Mouse (Mus musculus) Muller cell, postnatal 12 days (primary cell): ENCODE measurements around the gene Cabp2.
"Not testable (repeated sequence)": the region's sequence is repeated elsewhere in the genome, so short reads cannot be mapped to it uniquely, and the experiment has no call there.

Experiments
- DNase-seq: peaks from one replicate; pipeline ENCODE4 v3.0.0-alpha.2; 2015; ENCODE audit errors: inconsistent ontology term

Gene Cabp2

DNA sequence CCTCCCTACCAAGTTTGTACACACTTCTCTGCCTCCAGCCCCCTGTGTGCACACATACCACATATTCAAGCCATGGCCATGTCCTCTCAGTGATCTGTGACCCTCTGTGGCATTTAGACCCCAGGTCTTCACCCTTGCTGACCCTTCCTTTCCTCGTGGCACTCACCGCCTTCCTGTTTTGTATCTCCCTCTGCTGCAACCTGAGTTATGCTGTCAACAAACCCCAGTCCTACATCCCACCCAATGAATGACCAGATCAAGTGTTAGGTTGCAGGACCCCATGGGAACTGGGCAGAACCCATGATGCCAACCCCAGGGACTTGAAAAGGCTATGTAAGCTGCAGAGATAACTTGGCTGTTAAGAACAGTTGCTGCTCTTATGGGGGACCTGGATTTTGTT lies 20.7 kb downstream of the Cabp2 start:
- no peak for DNase-seq

DNA sequence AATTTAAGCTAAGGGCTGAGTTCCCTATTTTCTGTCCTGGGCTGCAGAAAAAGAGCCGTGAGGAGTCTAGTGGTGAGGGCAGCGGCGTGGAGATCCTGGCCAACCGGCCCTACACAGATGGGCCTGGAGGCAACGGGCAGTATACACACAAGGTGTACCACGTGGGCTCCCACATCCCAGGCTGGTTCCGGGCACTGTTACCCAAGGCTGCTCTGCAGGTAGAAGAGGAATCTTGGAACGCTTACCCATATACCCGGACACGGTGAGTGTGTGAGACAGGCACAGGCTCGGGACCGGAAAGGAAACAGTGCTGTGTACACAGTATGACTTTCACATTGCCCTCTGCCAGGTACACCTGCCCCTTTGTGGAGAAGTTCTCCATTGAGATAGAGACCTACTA lies 21.2 kb downstream of the Cabp2 start:
- DNase-seq: no peak

DNA sequence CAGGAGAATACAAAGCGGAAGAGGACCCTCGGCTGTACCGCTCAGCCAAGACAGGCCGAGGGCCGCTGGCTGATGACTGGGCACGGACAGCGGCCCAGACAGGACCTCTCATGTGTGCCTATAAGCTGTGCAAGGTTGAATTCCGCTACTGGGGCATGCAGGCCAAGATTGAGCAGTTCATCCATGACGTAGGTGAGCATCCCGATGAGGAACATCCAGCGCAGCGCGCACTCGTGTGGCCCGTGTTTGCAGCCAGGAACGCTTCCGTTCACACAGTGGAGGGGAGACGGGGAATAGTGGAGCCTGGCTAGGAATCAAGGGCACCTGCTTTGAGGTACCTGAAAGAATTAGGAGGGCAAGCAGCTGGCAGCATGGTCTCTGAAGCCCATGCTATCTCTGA lies 21.9 kb downstream of the Cabp2 start:
- no peak for DNase-seq

DNA sequence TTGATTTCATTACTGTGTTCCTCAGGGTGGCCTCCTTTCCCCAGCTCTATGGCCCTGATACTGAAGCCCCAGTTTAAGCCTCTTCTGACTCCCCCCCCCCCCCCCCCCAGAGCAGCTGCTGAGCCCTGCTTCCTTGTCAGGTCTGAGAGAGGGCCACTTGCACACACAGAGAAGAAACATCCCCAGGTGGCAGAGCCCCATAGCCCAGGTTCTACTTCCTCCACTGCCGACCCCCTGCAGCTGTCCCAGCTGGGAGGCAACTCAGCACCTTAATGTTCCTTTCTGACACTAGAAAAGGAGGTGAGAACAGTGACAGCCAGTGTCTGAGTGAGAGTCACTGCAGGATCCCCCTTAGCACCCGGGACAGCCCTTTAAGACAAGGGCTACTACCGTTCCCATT lies 22.4 kb downstream of the Cabp2 start:
- DNase-seq: no peak

DNA sequence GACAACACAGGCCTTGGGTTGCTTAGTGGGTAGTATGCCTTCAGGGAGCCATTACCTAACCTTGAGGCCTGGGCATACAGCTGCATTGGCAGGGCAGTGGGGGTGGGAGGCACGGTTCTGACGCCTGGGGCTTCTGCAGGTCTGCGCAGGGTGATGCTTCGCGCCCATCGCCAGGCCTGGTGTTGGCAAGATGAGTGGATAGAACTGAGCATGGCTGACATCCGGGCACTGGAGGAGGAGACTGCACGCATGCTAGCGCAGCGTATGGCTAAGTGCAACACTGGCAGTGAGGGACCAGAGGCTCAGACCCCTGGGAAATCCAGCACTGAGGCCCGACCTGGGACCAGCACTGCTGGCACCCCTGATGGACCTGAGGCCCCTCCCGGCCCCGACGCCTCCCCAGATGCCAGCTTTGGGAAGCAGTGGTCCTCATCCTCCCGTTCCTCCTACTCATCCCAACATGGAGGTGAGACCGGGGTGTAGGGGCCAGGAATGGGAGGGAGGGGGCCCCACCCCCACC lies 23.4 kb downstream of the Cabp2 start:
- DNase-seq: no peak

DNA sequence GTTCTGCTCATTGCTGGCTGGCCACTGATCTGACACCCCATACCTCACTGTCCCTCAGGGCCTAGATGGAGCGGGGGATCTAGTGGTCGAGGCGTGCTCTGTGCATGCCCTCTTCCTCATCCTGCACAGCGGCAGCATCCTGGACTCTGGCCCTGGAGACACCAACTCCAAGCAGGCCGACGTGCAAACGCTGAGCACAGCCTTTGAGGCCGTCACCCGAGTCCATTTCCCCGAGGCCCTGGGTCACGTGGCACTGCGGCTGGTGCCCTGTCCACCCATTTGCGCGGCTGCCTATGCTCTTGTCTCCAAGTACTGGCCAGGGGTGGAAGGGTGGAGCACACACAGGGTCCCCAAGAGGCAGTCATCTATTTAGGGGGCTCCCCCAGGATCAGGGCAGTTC lies 25.3 kb downstream of the Cabp2 start:
- no peak for DNase-seq

DNA sequence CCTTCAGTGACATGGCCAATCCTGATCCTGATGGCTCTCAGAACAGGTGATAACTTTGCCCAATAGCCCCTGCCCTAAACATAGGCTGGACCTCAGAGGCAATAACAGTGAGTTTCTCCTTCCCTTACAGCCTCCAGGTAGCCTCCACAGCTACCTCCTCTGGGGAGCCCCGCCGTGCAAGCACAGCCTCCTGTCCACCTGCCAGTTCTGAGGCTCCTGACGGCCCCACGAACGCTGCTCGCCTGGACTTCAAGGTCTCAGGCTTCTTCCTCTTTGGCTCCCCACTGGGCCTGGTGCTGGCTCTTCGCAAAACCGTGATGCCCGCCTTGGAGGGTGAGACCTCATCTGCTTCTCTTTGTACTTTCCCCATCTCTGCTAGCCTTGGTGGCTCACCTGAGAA lies 27.2 kb downstream of the Cabp2 start:
- no peak for DNase-seq

DNA sequence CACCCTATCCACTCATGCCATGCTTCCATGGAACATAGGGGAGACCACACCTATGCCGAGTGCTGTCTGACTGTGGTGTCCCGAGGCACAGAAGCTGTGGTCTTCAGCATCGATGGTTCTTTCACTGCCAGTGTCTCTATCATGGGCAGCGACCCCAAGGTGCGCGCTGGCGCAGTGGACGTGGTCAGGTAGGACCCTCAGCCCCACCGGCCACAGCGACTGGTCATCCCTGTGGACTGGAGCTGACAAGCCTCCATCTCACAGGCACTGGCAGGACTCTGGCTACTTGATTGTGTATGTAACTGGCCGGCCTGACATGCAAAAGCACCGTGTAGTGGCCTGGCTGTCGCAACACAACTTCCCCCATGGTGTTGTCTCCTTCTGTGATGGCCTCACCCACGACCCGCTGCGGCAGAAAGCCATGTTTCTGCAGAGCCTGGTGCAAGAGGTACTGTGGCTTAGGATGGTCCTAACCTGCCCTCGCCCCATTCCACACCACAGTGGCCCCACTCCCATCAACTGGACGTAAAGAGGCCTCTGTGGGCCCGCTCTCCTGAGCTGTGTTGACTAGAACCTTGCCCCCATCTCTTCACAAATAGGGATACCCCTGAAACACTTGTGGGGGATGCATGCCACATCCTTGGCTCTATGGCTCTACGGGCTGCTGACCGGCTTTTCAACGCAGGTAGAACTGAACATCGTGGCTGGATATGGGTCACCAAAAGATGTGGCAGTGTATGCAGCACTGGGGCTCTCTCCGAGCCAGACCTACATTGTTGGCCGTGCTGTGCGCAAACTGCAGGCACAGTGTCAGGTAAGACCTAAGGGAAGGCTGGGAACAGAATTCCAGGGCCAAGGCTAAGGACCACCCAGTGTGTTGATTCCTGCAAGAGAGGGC lies 30.9 kb downstream of the Cabp2 start:
- DNase-seq: no peak

DNA sequence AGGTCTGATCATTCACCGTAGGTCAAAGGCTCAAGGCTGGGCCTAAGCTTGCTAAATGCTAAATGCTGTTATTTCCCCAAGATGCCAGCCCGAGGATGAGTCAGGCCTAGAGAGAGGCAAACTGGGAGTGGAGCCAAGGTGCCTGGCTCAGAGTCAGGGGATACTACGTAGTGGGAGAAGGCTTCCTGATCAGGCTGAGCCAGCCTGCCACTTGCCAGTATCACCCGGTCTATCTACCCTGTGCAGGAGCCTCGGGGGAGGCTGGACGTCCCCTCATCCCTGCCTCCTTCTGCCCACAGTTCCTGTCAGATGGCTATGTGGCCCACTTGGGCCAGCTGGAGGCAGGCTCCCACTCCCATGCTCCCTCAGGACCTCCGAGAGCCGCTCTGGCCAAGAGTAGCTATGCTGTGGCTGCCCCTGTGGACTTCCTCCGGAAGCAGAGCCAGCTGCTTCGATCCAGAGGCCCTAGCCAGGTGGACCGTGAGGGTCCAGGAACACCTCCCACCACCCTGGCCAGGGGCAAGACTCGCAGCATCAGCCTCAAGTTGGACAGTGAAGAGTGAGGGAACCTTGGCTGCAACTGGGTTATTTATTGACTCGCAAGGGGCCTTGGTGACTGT lies 31.9 kb downstream of the Cabp2 start:
- peak; percentile 91 for DNase-seq

DNA sequence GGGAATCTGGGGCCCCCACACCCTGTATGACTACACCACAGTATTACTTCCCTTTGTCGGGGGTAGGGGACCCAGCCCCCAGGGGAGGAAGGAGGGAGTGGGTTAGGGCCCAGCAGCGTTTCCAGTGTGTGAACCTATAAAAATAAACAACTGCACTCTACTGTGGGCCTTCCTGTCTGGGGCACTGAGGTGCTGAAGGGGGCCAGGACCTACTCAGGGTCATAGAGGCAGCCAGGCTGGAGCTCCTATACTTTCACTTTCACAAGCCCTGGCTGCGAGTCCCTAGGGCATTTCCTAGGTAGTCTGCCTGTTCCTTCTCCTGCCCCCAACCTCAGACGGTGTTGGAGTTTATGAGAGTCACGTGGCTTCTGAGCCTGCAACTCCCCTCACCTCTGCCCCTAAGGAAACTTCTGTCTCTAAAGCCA lies 32.4 kb downstream of the Cabp2 start:
- no peak for DNase-seq

DNA sequence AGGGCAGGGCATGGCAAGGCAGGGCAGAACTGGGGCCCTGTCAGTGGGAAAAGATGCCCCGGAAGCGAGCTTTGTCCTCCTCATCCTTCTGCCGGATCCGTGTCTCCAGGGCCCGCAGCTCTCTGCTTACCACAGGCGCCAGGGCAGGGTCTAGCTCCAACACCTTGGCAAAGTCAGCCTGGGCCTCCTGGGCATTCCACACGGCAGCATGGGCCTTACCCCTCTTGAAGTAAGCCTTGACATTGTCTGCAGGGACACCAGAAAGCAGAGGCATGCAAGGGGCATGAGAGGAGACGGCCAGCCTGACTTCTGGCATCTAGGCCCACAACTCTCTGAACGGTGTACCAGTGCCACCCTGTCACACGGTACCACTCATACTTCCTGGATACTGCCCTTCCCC lies 33.2 kb downstream of the Cabp2 start:
- DNase-seq: no peak

DNA sequence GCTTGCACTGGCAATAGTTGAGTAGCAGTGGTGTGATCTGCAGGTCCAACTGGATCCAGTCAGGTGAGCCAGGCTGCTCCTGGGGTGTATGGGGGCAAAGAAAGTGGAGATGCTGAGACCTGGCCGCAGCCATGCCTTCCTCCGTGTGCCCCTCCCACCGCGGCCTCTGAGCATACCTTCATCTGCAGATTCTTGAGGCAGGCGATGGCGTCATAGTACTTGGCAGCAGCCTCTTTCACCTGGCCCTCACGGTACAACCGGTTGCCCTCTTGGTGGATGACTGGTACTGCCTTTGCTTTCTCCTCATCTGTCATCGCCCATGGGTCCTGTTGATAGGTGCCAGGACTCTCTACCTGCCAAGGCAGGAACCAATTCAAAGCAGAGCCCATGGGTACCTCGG lies 33.8 kb downstream of the Cabp2 start:
- no peak for DNase-seq

DNA sequence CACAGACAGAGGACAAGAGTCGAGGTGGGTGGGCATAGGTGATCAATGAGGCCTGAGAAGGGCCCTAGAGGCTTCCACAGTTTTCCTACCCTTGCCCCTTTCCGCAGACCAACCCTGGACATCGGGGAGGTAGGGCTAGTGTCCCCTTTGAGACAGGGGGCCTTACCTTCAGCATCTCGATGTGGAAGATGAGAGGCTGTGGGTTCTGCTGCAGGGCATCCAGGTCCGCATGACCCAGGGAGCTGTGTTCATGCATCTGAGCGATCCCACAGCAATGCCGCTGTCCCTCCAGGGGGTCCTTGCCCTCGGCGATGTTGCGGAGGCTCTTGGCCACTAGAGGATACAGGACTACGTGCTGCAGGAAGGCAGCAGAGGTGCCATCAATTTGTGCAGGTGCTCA lies 34.4 kb downstream of the Cabp2 start:
- DNase-seq: no peak

DNA sequence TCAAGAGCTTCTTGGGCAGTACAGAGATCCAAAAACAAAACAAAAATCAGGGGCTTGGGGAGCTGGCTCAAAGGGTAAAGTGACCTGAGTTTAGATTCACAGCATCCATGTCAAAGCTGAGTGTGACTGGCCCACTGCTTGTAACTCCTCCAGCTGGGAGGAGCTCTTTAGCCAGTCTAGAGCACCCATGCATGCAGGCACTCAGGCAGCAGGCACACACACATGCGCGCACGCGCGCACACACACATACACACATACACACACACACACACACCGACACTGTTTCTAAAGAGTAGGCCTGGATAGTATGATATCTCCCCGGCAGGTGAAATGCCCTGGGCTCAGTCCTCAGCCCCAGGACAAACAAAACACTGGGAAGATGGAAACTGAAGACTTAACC lies 35.6 kb downstream of the Cabp2 start:
- no peak for DNase-seq

DNA sequence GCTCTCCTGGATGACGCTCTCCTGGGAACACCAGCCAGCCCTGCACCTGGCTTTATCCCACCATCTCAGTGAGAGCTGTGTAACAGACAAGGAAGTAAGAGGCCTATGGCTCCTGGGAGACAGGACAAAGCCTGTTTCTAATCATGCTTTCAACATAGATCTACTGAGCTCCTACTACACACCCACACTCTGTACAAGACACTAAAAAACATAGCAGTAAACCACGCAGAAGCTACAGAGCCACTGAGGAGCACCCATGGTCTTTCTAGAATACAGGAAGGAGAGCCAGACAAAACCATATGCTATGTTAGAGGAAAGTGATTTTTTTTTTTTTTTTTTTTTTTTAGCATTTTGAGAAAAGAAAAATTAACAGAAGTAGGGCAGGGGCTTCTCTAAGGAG lies 37.0 kb downstream of the Cabp2 start:
- no peak for DNase-seq

DNA sequence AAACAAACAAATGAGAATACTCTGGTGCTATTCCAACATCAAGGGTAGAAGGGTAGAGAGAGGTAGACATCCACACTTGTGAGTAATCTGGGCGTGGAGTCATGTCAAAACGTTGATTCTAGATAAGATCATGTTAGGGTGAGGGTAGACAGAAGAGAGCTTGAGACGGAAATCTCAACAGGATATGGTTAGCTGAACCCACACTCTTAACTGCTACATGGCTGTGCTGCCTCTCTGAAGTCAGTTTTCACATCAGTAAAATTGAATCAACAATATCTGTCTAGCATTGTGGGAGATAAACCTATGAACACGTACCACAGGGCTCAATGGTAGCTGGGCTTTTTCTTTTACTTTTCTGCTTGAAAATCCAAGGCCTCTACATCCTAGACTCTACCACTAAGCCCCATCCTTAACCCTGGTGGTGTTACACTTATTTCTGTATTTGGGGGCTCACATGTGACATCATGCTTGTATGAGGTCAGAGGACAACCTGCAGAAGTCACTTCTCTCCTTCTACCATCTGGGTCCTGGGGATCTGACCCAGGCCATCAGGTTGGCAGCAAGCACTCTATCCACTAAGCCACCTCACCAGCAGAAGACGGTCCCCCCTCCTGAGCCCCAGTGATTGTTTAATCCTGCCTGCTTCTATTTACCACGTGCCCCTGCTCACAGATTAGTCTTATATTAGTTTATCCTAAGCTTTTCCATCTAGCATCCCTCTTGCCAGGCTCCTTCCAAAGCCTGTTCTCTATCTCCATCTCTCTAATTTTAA lies 38.5 kb downstream of the Cabp2 start:
- no peak for DNase-seq

DNA sequence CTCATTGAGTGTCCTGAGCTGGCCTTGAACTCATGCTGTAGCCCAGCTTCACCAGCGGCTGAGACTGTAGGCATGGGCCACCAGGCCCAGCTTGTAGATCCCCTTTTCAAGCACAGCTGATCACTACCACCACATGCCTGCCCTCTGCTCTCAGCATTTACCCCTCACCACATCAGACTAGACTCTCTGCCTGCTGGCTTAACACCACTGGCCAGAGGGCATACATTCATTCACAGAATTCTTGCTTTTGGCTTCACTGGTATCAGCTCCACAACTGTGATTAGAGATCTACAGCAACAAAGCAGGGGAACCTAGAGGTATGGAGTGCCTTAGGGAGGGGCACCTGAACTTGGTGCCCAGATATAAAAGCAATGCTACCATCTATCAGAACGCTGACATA lies 39.1 kb downstream of the Cabp2 start:
- DNase-seq: no peak

DNA sequence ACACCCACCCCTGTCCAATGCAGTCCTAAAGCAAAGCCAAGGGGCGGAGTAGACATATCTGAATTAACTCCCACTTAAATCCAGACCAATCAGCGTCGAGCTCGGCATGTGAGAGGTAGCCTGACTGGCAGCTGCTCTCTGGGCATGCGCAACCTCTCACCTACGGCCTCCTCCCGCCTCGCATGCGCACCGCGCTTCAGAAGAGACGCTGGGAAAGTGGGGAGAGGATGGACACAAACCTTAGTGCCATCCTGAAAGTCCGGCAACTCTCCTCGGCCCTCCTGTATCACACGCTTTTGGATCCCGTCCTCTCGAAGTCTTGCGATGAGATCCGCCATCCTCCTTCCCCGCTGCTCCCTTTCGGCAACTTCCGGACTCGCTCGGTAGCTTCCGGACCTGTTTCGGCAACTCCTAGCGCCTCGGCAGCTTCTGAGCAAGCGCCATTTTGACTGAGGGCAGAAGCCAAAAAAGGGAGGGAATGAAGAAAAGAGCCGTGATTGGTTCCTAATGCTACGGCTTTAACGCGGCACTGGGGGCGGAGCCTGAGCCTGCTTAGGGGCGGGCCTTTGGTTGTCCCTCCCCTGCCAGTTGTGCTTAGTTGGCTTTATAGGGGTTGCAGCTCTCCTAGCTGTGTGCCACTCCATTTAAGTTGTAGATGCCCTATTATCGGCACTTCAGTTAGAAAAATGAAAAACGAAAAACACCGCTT lies 39.9 kb downstream of the Cabp2 start:
- DNase-seq: peak; percentile 98

DNA sequence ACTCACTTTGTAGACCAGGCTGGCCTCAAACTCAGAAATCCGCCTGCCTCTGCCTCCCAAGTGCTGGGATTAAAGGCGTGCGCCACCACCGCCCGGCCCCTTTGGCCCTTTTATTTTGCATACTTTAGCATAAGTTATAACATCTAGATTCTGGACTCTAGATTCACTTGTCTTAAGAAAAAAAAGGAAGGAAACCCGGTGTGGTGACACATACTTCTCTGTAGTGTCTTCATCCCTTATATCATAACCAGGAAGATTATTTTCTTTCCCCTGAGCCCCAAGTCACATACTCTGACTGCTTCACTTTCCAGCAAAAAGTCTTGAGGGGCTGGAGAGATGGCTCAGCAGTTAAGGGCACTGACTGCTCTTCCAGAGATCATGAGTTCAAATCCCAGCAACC lies 40.5 kb downstream of the Cabp2 start:
- not testable (repeated sequence) for DNase-seq

DNA sequence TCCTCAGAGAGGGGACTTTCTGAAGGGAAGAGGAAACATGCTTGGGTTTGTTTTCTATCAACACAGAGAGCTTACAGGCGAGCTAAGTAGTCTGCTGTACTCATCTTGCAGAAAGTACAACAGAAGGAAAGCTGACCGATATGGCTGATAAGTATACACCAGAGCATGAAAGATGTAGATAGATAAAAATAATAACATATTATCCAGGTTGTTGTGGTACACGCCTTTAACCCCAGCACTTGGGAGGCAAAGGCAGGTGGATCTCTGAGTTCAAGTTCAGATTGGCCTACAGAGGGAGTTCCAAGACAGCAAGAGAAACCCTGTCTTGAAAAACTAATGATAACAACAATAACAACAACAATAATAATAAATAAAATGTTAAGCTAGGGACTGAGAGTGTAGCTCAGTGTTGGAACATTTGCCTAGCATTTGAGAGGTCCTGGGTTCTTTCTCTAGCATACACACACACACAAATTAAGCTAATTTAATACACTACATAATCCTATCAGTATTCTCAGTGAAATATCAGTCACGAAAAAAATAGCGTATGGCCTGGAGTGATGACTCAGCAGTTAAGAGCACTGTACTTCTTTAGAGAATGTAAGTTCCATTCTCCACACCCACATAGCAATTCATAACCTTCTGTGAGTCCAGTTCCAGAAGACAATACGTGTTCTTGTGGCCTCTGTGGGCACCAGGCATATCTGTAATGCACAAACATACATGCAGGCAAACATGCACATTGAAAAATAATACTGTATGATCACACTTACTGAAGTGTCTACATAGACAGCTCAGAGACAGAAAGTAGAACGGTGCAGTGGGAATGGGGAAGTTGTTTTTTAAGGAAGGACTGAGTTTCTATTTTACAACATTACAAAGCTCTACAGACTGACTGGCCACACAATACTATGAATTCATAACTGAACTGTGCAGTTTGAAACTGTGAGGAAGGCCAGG lies 41.3 kb downstream of the Cabp2 start:
- DNase-seq: no peak

DNA sequence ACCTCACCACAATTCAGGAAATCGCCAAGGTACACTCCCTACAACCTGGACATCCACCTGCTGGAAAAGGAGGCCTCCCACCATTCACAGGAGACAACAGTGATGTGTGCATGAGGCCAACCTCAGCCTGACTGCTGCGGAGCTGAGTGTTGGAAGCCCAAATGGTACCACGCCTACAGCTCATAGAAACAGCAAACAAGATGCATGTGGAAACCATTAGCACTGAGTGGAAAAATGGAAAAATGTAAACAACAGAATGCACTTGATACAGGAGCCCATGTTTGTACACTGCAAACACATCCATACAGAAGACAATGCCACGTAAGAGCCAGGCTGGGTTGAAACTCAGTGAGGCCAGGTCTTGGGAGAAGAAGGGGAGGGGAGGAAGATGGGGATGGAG lies 43.1 kb downstream of the Cabp2 start:
- DNase-seq: no peak
